Mouse (Mus musculus): ENCODE data around the gene Gja8. TPM values are rescaled to one million over a fixed set of nuclear protein-coding genes. Genes with fewer than 3 reads are reported as not detected.
A peak's percentile ranks its signal among the peaks of the same experiment; 100 is the strongest.

The Gja8 gene
- polyA plus RNA-seq, 1 experiment from 2014 or later: 0.04 TPM

DNA sequence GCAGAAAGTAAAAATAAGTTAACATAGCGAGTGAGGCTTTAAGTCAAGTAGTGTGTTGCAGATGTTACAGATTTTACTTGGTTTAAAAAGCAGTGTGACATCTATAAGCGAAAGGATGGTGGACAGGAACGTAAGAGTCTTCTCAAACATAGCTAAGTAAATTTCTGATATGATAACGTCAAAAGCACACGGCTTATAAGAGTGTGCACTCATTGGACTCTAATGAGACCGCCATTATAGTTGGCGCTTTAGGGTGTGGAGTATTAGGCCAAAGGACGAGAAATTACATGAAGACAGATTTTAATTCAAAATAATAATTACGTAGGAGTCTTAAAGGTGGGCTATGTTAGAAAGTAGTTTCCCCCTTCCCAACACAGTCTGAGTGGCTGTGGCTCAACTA, 20.2 kb downstream of the Gja8 start:
- TF ChIP-seq CTCF (IDR thresholded peaks at IDR 0.05; ENCODE audit: low read depth): no peak
- H3K9ac ChIP-seq (ENCODE audit: low read depth, low read length): peak overlapping the region; percentile 90
- WGBS: 36% methylated on average over 9 of the region's 9 CpGs
- H3K9me3 ChIP-seq (ENCODE audit: control insufficient read depth): no peaks in the 10 kb centered on the region
- H3K4me3 ChIP-seq (ENCODE audit: low read depth, low read length): peak overlapping the region; percentile 79
- H3K27ac ChIP-seq (ENCODE audit: low read depth, low read length): no peak overlapping the region
- H3K36me3 ChIP-seq (ENCODE audit: control insufficient read depth, insufficient read depth): no peaks in the 10 kb centered on the region
- peak overlapping the region; percentile 95 for H3K4me2 ChIP-seq (replicated peaks; ENCODE audit: low read depth)
- H3K4me1 ChIP-seq (replicated peaks; ENCODE audit: control insufficient read depth, insufficient read depth, low read length): peaks cover 4% of the 10 kb centered on the region; the same call in 1 of the 2 replicates
- ATAC-seq: no peak
- no peaks in the 10 kb centered on the region for H3K27me3 ChIP-seq (replicated peaks; ENCODE audit: control insufficient read depth, insufficient read depth, low read length)

DNA sequence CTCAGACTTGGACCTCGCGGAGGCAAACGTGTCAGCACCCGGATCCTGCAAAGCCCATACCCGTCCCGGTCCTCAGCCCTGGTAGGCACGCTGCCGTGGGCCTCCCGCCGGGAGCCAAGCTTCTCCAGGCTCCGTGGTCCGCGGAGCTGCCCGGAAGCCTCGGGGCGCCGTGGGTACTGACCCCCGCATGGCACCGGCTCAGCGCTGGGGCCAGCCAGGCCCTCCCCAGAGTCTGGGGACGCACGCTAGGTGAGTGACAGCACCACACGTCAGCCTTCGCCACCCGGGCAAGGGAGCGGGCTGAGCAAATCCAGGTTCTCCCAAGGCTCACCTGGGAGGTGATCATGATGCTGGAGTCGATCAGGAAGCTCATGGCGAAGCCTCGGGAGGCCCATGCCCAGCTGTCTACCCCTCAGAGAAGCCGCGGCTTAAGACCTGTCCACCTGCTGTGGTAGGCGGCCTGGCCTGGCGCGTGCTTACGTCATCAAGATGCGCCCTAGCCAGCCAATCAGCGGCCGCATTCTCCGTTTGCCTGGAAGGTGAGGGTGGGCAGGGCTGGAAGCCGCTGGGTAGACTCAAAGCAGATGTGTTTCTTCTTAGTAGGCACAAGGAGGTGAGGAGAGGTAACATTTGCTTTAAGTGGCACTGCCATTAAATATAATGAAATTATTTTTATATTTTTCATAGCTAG, 20.8 kb downstream of the Gja8 start, which contains the start of gene Gpr89:
Gene Gpr89, minus strand, starts transcription at position 496 of the 691 bp plus-strand sequence.
- under 1% methylated on average over 37 of the region's 40 CpGs for WGBS
- Histone ChIP-seq H3K4me1 (replicated peaks; ENCODE audit: control insufficient read depth, insufficient read depth, low read length) (peaks cover 4% of the 10 kb centered on the region; the same call in 1 of the 2 replicates), H3K27ac (ENCODE audit: low read depth, low read length) (peak within 1 kb of the TSS; percentile 69), H3K4me3 (ENCODE audit: low read depth, low read length) (peak within 1 kb of the TSS; percentile 79), H3K27me3 (replicated peaks; ENCODE audit: control insufficient read depth, insufficient read depth, low read length) (no peaks in the 10 kb centered on the region), H3K9me3 (ENCODE audit: control insufficient read depth) (no peaks in the 10 kb centered on the region), H3K36me3 (ENCODE audit: control insufficient read depth, insufficient read depth) (no peaks in the 10 kb centered on the region), H3K4me2 (replicated peaks; ENCODE audit: low read depth) (peak within 1 kb of the TSS; percentile 95), H3K9ac (ENCODE audit: low read depth, low read length) (peak within 1 kb of the TSS; percentile 90)
- TF ChIP-seq CTCF (IDR thresholded peaks at IDR 0.05; ENCODE audit: low read depth): no peak
- ATAC-seq: peak; percentile 93

DNA sequence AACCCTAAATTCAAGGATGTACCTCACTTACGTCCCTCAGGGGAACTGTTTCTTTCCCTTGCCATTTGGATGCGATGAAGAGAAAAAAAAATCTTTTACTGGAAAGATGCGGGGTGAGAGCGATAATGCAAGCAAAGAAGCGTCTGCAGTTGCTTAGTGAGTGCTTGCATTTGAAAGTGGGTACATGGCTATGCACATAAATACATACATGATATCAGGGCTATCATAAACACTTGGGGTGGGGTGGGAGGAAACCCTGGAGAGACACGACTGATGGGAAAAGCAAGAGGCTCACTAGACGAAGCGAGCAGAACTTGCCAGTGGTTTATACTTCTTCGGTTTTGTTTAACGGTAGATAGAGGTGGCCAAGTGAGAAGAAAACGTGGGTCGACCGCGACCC, 21.4 kb downstream of the Gja8 start, which contains the start of gene Gja5:
Gene Gja5, plus strand, starts transcription at position 301 of the 400 bp plus-strand sequence.
- WGBS: 9% methylated on average over 14 of the region's 14 CpGs
- Histone ChIP-seq H3K4me3 (ENCODE audit: low read depth, low read length) (peak within 1 kb of the TSS; percentile 79), H3K27me3 (replicated peaks; ENCODE audit: control insufficient read depth, insufficient read depth, low read length) (no peaks in the 10 kb centered on the region), H3K4me1 (replicated peaks; ENCODE audit: control insufficient read depth, insufficient read depth, low read length) (peaks cover 4% of the 10 kb centered on the region; the same call in 1 of the 2 replicates), H3K9ac (ENCODE audit: low read depth, low read length) (peak within 1 kb of the TSS; percentile 90), H3K9me3 (ENCODE audit: control insufficient read depth) (no peaks in the 10 kb centered on the region), H3K36me3 (ENCODE audit: control insufficient read depth, insufficient read depth) (no peaks in the 10 kb centered on the region), H3K4me2 (replicated peaks; ENCODE audit: low read depth) (peak within 1 kb of the TSS; percentile 95), H3K27ac (ENCODE audit: low read depth, low read length) (peak within 1 kb of the TSS; percentile 77)
- TF ChIP-seq CTCF (IDR thresholded peaks at IDR 0.05; ENCODE audit: low read depth): no peak
- ATAC-seq: no peak

DNA sequence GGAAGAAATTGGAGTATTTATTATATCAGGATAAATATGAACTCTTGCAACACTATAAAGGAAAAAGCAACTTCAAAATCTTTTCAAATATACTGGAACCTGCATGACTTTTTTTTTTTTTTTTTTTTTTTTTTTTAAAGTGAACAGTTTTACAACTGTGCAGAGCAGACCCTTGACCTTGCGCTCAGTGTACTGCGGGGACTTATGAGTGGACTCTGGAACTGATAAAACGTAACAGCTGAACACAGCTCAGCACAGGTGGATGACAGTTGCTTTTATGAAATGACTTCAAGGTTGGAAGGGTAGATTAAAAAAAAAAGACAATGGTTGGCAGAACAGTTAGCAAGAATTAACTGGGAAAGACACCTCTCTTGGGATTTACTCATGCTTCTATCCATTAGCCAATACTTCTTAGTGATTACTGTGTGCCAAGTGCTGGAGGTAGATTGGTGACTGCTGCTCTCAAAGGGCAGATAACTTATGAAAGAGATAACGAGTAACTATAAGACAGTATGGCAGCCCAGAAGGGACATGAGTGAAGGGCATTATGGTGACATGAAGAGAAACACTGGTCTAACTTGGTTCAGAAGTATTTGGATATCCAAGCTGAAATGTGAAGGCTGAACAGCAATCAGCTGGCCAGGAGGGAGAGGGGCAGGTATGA, 23.4 kb downstream of the Gja8 start:
- no peak for TF ChIP-seq CTCF (IDR thresholded peaks at IDR 0.05; ENCODE audit: low read depth)
- H3K27ac ChIP-seq (ENCODE audit: low read depth, low read length): peak overlapping the region; percentile 77
- H3K9me3 ChIP-seq (ENCODE audit: control insufficient read depth): no peaks in the 10 kb centered on the region
- peak; percentile 83 for ATAC-seq
- H3K36me3 ChIP-seq (ENCODE audit: control insufficient read depth, insufficient read depth): peaks cover 8% of the 10 kb centered on the region
- WGBS: 42% methylated on average over 4 of the region's 4 CpGs
- no peak overlapping the region for H3K4me3 ChIP-seq (ENCODE audit: low read depth, low read length)
- no peaks in the 10 kb centered on the region for H3K27me3 ChIP-seq (replicated peaks; ENCODE audit: control insufficient read depth, insufficient read depth, low read length)
- H3K4me1 ChIP-seq (replicated peaks; ENCODE audit: control insufficient read depth, insufficient read depth, low read length): peaks cover 4% of the 10 kb centered on the region; the same call in 1 of the 2 replicates
- H3K9ac ChIP-seq (ENCODE audit: low read depth, low read length): no peak overlapping the region
- H3K4me2 ChIP-seq (replicated peaks; ENCODE audit: low read depth): 0 out of 2 replicates have a peak overlapping the region, but pooled peaks have one; percentile 13

DNA sequence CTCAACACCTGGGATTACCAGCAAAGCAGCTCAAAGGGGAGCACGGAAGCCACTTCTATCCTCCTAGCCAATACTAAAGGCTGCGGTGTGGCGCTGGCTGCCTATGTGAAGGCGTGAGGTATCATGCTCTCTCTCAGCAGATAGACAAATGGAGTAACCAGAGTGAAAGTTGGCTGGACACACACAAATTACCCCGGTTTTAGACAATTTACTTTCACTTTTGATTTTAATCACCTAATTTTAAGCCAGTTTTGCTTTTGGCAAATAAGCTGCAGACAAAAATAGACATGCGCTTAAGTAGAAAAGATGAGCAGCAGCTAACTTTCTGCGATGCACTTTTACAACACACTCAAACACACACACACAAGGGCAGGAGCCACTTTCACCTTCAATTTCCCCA, 42.1 kb downstream of the Gja8 start:
- no peak overlapping the region for H3K9ac ChIP-seq (ENCODE audit: low read depth, low read length)
- no peaks in the 10 kb centered on the region for H3K27me3 ChIP-seq (replicated peaks; ENCODE audit: control insufficient read depth, insufficient read depth, low read length)
- WGBS: 86% methylated on average over 7 of the region's 7 CpGs
- peaks cover 52% of the 10 kb centered on the region for H3K36me3 ChIP-seq (ENCODE audit: control insufficient read depth, insufficient read depth)
- no peak overlapping the region for H3K27ac ChIP-seq (ENCODE audit: low read depth, low read length)
- no peaks in the 10 kb centered on the region for H3K4me1 ChIP-seq (replicated peaks; ENCODE audit: control insufficient read depth, insufficient read depth, low read length)
- H3K9me3 ChIP-seq (ENCODE audit: control insufficient read depth): no peaks in the 10 kb centered on the region
- TF ChIP-seq CTCF (IDR thresholded peaks at IDR 0.05; ENCODE audit: low read depth): no peak
- no peak overlapping the region for H3K4me3 ChIP-seq (ENCODE audit: low read depth, low read length)
- H3K4me2 ChIP-seq (replicated peaks; ENCODE audit: low read depth): no peak overlapping the region
- ATAC-seq: no peak

- Histone ChIP-seq H3K4me1 (replicated peaks; ENCODE audit: control insufficient read depth, insufficient read depth, low read length) (no peaks in the 10 kb centered on the region), H3K27ac (ENCODE audit: low read depth, low read length) (no peak overlapping the region), H3K27me3 (replicated peaks; ENCODE audit: control insufficient read depth, insufficient read depth, low read length) (no peaks in the 10 kb centered on the region), H3K4me3 (ENCODE audit: low read depth, low read length) (no peak overlapping the region), H3K9me3 (ENCODE audit: control insufficient read depth) (no peaks in the 10 kb centered on the region), H3K36me3 (ENCODE audit: control insufficient read depth, insufficient read depth) (peaks cover 48% of the 10 kb centered on the region), H3K9ac (ENCODE audit: low read depth, low read length) (no peak overlapping the region), H3K4me2 (replicated peaks; ENCODE audit: low read depth) (no peak overlapping the region)
- ATAC-seq: no peak
- no peak for TF ChIP-seq CTCF (IDR thresholded peaks at IDR 0.05; ENCODE audit: low read depth)
- 91% methylated on average over 14 of the region's 14 CpGs for WGBS
Measured at GRCm38 (mm10) chr3:96882061-96882849, 43.6 kb downstream of the Gja8 start.

Measured in intestine, postnatal 0 days (tissue).